Mouse (Mus musculus) neural tube, embryonic 13.5 days (tissue): ENCODE measurements around the gene Foxo3. TPM values are rescaled to one million over a fixed set of nuclear protein-coding genes. Genes with fewer than 3 reads are reported as not detected.
A peak's percentile ranks its signal among the peaks of the same experiment; 100 is the strongest.

ENCODE experiments used
- ATAC-seq: fragments of 200-750 bp; cut with Nextera tagmentation; 2 replicates; pipeline ENCODE4 v1.8.0; 2017; ENCODE audit warnings: low read depth, mild to moderate bottlenecking, moderate TSS enrichment, moderate library complexity
- H3K27ac ChIP-seq: fragments of 300-500 bp; sonication (generic); replicated peaks from 2 replicates; pipeline ENCODE4 v1.5.1; 2015; ENCODE audit warnings: moderate library complexity, mild to moderate bottlenecking, inconsistent platforms
- H3K27me3 ChIP-seq: fragments of 300-500 bp; sonication (generic); 2 replicates; pipeline ENCODE4 v1.6.1; 2015; ENCODE audit warnings: mild to moderate bottlenecking, inconsistent platforms
- H3K36me3 ChIP-seq: fragments of 300-500 bp; sonication (generic); 2 replicates; pipeline ENCODE4 v1.6.1; 2015; ENCODE audit warnings: mild to moderate bottlenecking, inconsistent platforms
- H3K4me1 ChIP-seq: fragments of 300-500 bp; sonication (generic); replicated peaks from 2 replicates; pipeline ENCODE4 v1.6.1; 2015; ENCODE audit warnings: inconsistent platforms
- H3K4me2 ChIP-seq: fragments of 300-500 bp; sonication (generic); 2 replicates; pipeline ENCODE4 v1.6.1; 2015; ENCODE audit warnings: inconsistent platforms, mild to moderate bottlenecking, moderate library complexity
- H3K4me3 ChIP-seq: fragments of 300-500 bp; sonication (generic); 2 replicates; pipeline ENCODE4 v1.5.1; 2015; ENCODE audit warnings: mild to moderate bottlenecking, inconsistent platforms
- H3K9ac ChIP-seq: fragments of 300-500 bp; sonication (generic); 2 replicates; pipeline ENCODE4 v1.6.1; 2015; ENCODE audit warnings: moderate library complexity, mild to moderate bottlenecking, inconsistent platforms
- H3K9me3 ChIP-seq: fragments of 300-500 bp; sonication (generic); 2 replicates; pipeline ENCODE4 v1.6.1; 2016; ENCODE audit warnings: inconsistent platforms
- WGBS: fragments of 180-500 bp; shearing (Covaris S2); methylation state at CpG from one replicate; pipeline ENCODE4 v1.1.7; 2015; 5-methylcytosine and 5-hydroxymethylcytosine counted together
- polyA plus RNA-seq: library from polyadenylated mRNA; unstranded; fragments of >200 nt; fragmentation: Nextera tagmentation; extraction: Ambion mirVana; gene quantifications from 2 replicates; pipeline ENCODE4 v1.2.1, GENCODE M21; 2015

The Foxo3 gene
- polyA plus RNA-seq, 1 experiment from 2014 or later: 4.2 TPM

- no peak overlapping the region for H3K9ac ChIP-seq
- 88% methylated on average over 2 of the region's 2 CpGs for WGBS
Measured at GRCm38 (mm10) chr10:42297109-42297508, 20.6 kb upstream of the Foxo3 start.

GRCm38 (mm10) chr10:42296559-42296958, 20.0 kb upstream of the Foxo3 start:
- 54% methylated on average over 4 of the region's 4 CpGs for WGBS
- Histone ChIP-seq H3K36me3 (no peaks in the 10 kb centered on the region), H3K9me3 (no peaks in the 10 kb centered on the region), H3K4me2 (no peak overlapping the region), H3K9ac (no peak overlapping the region), H3K27ac (no peak overlapping the region), H3K27me3 (no peaks in the 10 kb centered on the region), H3K4me3 (no peak overlapping the region), H3K4me1 (no peaks in the 10 kb centered on the region)
- no peak for ATAC-seq

More at GRCm38 (mm10) chr10:42297109-42297508, 20.6 kb upstream of the Foxo3 start:
- no peaks in the 10 kb centered on the region for H3K4me1 ChIP-seq
- no peak overlapping the region for H3K27ac ChIP-seq
- no peaks in the 10 kb centered on the region for H3K36me3 ChIP-seq
- no peaks in the 10 kb centered on the region for H3K27me3 ChIP-seq
- H3K4me3 ChIP-seq: no peak overlapping the region
- no peak for ATAC-seq
- no peak overlapping the region for H3K4me2 ChIP-seq
- no peaks in the 10 kb centered on the region for H3K9me3 ChIP-seq

- WGBS: 11% methylated on average over 1 of the region's 1 CpGs
- Histone ChIP-seq H3K27ac (no peak overlapping the region), H3K36me3 (no peaks in the 10 kb centered on the region), H3K4me3 (no peak overlapping the region), H3K4me1 (no peaks in the 10 kb centered on the region), H3K9me3 (no peaks in the 10 kb centered on the region), H3K27me3 (no peaks in the 10 kb centered on the region), H3K9ac (no peak overlapping the region), H3K4me2 (no peak overlapping the region)
- no peak; the same call in 1 of the 2 replicates for ATAC-seq
Measured at GRCm38 (mm10) chr10:42295028-42295427, 18.5 kb upstream of the Foxo3 start.

- H3K9me3 ChIP-seq: no peaks in the 10 kb centered on the region
- no peak for ATAC-seq
- no peaks in the 10 kb centered on the region for H3K4me1 ChIP-seq
- no peak overlapping the region for H3K4me2 ChIP-seq
- H3K9ac ChIP-seq: no peak overlapping the region
- no peaks in the 10 kb centered on the region for H3K36me3 ChIP-seq
- H3K27me3 ChIP-seq: no peaks in the 10 kb centered on the region
- WGBS: 63% methylated on average over 2 of the region's 2 CpGs
- no peak overlapping the region for H3K4me3 ChIP-seq
- no peak overlapping the region for H3K27ac ChIP-seq
Measured at GRCm38 (mm10) chr10:42294392-42294791, 17.8 kb upstream of the Foxo3 start.

DNA sequence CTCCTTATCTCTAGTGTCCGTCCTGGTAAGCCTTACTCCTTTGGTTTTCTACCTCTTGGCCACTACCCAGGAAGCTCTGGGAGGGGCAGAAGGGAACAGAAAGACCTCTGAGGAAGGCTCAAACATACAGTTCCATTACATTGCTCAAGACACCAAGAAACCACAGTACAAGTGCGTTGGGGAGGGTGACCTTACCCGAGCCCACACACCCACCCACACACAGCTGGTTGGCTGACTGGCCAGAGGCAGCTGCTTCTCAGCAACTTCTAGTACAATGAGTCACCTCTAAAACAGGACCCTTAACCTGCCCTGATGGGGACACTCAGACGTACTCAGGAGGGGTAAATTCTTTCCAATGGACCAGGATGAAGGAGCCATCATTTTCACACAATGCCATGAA, 17.3 kb upstream of the Foxo3 start:
- no peak overlapping the region for H3K4me3 ChIP-seq
- H3K9ac ChIP-seq: no peak overlapping the region
- H3K4me2 ChIP-seq: no peak overlapping the region
- no peaks in the 10 kb centered on the region for H3K4me1 ChIP-seq
- ATAC-seq: no peak
- H3K27ac ChIP-seq: no peak overlapping the region
- no peaks in the 10 kb centered on the region for H3K9me3 ChIP-seq
- WGBS: 77% methylated on average over 4 of the region's 4 CpGs
- H3K36me3 ChIP-seq: no peaks in the 10 kb centered on the region
- no peaks in the 10 kb centered on the region for H3K27me3 ChIP-seq

DNA sequence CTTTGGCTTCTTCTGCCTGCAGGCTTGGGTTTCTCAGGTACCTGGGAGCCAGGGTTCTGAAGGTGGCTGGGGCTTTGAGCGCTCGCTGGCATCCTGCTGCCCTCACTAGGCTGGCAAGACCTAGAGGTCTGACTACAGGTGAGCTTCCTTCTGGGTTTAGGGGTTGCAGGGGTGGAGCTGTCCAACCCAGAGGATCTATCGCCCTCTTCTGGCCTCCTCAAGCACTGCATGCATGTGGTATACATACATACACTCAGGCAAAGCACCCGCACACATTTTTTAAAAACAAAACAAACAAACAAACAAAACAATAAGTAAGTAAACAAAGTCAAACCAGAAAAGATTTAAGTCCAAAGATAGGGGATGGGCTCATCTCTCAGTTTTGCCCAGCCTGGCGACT, 14.8 kb upstream of the Foxo3 start:
- Histone ChIP-seq H3K36me3 (no peaks in the 10 kb centered on the region), H3K27ac (no peak overlapping the region), H3K4me2 (no peak overlapping the region), H3K4me1 (no peaks in the 10 kb centered on the region), H3K4me3 (no peak overlapping the region), H3K27me3 (no peaks in the 10 kb centered on the region), H3K9ac (no peak overlapping the region), H3K9me3 (no peaks in the 10 kb centered on the region; the same call in 1 of the 2 replicates)
- whole genome bisulfite sequencing: 68% methylated on average over 5 of the region's 5 CpGs
- ATAC-seq: no peak

- H3K4me2 ChIP-seq: no peak overlapping the region
- no peak for ATAC-seq
- H3K4me3 ChIP-seq: no peak overlapping the region
- WGBS: 61% methylated on average over 1 of the region's 1 CpGs
- H3K27ac ChIP-seq: no peak overlapping the region
- peaks cover 5% of the 10 kb centered on the region for H3K9me3 ChIP-seq
- H3K4me1 ChIP-seq: no peaks in the 10 kb centered on the region
- no peaks in the 10 kb centered on the region for H3K27me3 ChIP-seq
- H3K36me3 ChIP-seq: no peaks in the 10 kb centered on the region
- no peak overlapping the region for H3K9ac ChIP-seq
Measured at GRCm38 (mm10) chr10:42287666-42288065, 11.1 kb upstream of the Foxo3 start.

GRCm38 (mm10) chr10:42278307-42278850, 1.8 kb upstream of the Foxo3 start:
- H3K4me3 ChIP-seq: peak overlapping the region; percentile 83
- no peaks in the 10 kb centered on the region for H3K36me3 ChIP-seq
- H3K27ac ChIP-seq: peak overlapping the region; percentile 98
- no peaks in the 10 kb centered on the region for H3K9me3 ChIP-seq
- WGBS: 1% methylated on average over 38 of the region's 38 CpGs
- peak overlapping the region; percentile 98 for H3K4me2 ChIP-seq
- H3K27me3 ChIP-seq: peaks cover 31% of the 10 kb centered on the region
- peak overlapping the region; percentile 72 for H3K9ac ChIP-seq
- peaks cover 29% of the 10 kb centered on the region for H3K4me1 ChIP-seq
- ATAC-seq: no peak; the same call in 1 of the 2 replicates

- H3K4me3 ChIP-seq: peak overlapping the region; percentile 83
- peaks cover 35% of the 10 kb centered on the region for H3K27me3 ChIP-seq
- H3K4me1 ChIP-seq: peaks cover 30% of the 10 kb centered on the region
- WGBS: under 1% methylated on average over 78 of the region's 78 CpGs
- H3K9ac ChIP-seq: peak overlapping the region; percentile 89
- peak overlapping the region; percentile 98 for H3K4me2 ChIP-seq
- H3K27ac ChIP-seq: peak overlapping the region; percentile 98
- no peaks in the 10 kb centered on the region for H3K36me3 ChIP-seq
- no peaks in the 10 kb centered on the region for H3K9me3 ChIP-seq
- peak; percentile 92 for ATAC-seq
Measured at GRCm38 (mm10) chr10:42277476-42278306, 1.1 kb upstream of the Foxo3 start.

DNA sequence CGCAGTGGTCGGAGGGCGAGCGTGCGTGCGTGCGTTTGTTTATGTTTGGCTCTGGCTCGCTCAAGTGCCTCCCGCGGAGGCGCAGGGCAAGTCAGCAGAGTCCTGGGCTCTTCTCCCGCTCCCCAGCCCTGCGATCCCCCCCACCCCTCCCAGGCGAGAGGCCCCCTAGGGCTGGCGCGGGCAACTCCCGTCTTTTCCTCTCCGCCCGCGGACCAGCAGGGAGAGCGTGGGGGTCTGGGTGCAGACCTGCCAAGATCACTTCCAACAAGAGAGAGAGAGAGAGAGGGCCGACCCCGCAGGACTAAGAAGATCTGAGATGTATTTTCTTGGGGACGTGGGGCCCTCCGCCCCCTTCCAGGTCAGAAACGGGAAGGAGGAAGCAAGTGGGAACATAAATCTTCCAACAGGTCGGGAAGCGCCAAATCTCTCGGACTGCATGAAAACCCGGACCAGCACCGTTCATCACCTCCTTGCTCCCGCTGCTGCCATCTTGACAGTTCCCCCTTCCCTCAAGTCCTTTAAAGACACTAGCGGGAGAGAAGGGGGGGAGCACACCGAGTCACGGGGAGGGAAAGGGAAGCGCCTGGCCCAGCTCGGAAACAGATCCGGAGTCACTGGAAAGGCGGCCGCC, 569 bp downstream of the Foxo3 start:
- 0% methylated on average over 40 of the region's 40 CpGs for WGBS
- ATAC-seq: peak; percentile 3
- H3K27ac ChIP-seq: peak overlapping the region; percentile 98

GRCm38 (mm10) chr10:42275401-42275870, 1.1 kb downstream of the Foxo3 start:
- under 1% methylated on average over 49 of the region's 54 CpGs for WGBS
- H3K27ac ChIP-seq: peak overlapping the region; percentile 98
- peak overlapping the region; percentile 98 for H3K4me2 ChIP-seq
- no peaks in the 10 kb centered on the region for H3K9me3 ChIP-seq
- ATAC-seq: no peak
- H3K9ac ChIP-seq: peak overlapping the region; percentile 89
- peaks cover 28% of the 10 kb centered on the region for H3K27me3 ChIP-seq
- peak overlapping the region; percentile 83 for H3K4me3 ChIP-seq
- peaks cover 48% of the 10 kb centered on the region for H3K4me1 ChIP-seq
- no peaks in the 10 kb centered on the region for H3K36me3 ChIP-seq

More for the DNA sequence above, 569 bp downstream of the Foxo3 start:
- peak overlapping the region; percentile 89 for H3K9ac ChIP-seq
- no peaks in the 10 kb centered on the region for H3K36me3 ChIP-seq
- peaks cover 30% of the 10 kb centered on the region for H3K27me3 ChIP-seq
- H3K4me1 ChIP-seq: peaks cover 46% of the 10 kb centered on the region
- peak overlapping the region; percentile 83 for H3K4me3 ChIP-seq
- H3K9me3 ChIP-seq: no peaks in the 10 kb centered on the region
- peak overlapping the region; percentile 98 for H3K4me2 ChIP-seq
